Mouse (Mus musculus): ENCODE measurements around the gene Rab3gap1.

The Rab3gap1 gene

GRCm38 (mm10) chr1:127933405-127933804, 64.8 kb downstream of the Rab3gap1 start:
- DNase-seq (ENCODE audit: low spot score): no peak

- DNase-seq (ENCODE audit: low spot score): no peak
Observed at GRCm38 (mm10) chr1:127934322-127934721, 65.7 kb downstream of the Rab3gap1 start.

- no peak for DNase-seq (ENCODE audit: low spot score)
Observed at GRCm38 (mm10) chr1:127937277-127937676, 68.7 kb downstream of the Rab3gap1 start.

- no peak for DNase-seq (ENCODE audit: low spot score)
Observed at GRCm38 (mm10) chr1:127942231-127942630, 73.7 kb downstream of the Rab3gap1 start.

GRCm38 (mm10) chr1:127943516-127943915, 74.9 kb downstream of the Rab3gap1 start:
- DNase-seq (ENCODE audit: low spot score): no peak

GRCm38 (mm10) chr1:127945696-127946575, 77.4 kb downstream of the Rab3gap1 start:
- no peak for DNase-seq (ENCODE audit: low spot score)

GRCm38 (mm10) chr1:127946615-127947249, 78.2 kb downstream of the Rab3gap1 start:
- no peak for DNase-seq (ENCODE audit: low spot score)

GRCm38 (mm10) chr1:127948748-127949147, 80.2 kb downstream of the Rab3gap1 start:
- DNase-seq (ENCODE audit: low spot score): no peak

- no peak for DNase-seq (ENCODE audit: low spot score)
Observed at GRCm38 (mm10) chr1:127952276-127952675, 83.7 kb downstream of the Rab3gap1 start.

- peak; percentile 11 for DNase-seq (ENCODE audit: low spot score)
Observed at GRCm38 (mm10) chr1:127954198-127954597, 85.6 kb downstream of the Rab3gap1 start.

- no peak for DNase-seq (ENCODE audit: low spot score)
Observed at GRCm38 (mm10) chr1:127954800-127955199, 86.2 kb downstream of the Rab3gap1 start.

GRCm38 (mm10) chr1:127956524-127956923, 88.0 kb downstream of the Rab3gap1 start:
- DNase-seq (ENCODE audit: low spot score): no peak

GRCm38 (mm10) chr1:127958801-127959200, 90.2 kb downstream of the Rab3gap1 start:
- no peak for DNase-seq (ENCODE audit: low spot score)

GRCm38 (mm10) chr1:127959312-127959718, 90.7 kb downstream of the Rab3gap1 start:
- DNase-seq (ENCODE audit: low spot score): no peak

GRCm38 (mm10) chr1:127961140-127961539, 92.6 kb downstream of the Rab3gap1 start:
- DNase-seq (ENCODE audit: low spot score): no peak

- DNase-seq (ENCODE audit: low spot score): no peak
Observed at GRCm38 (mm10) chr1:127963326-127963725, 94.8 kb downstream of the Rab3gap1 start.

GRCm38 (mm10) chr1:127970870-127971269, 102.3 kb downstream of the Rab3gap1 start:
- no peak for DNase-seq (ENCODE audit: low spot score)

GRCm38 (mm10) chr1:127974082-127974481, 105.5 kb downstream of the Rab3gap1 start:
- DNase-seq (ENCODE audit: low spot score): no peak

- DNase-seq (ENCODE audit: low spot score): no peak
Observed at GRCm38 (mm10) chr1:127975676-127976075, 107.1 kb downstream of the Rab3gap1 start.

GRCm38 (mm10) chr1:127976106-127976505, 107.5 kb downstream of the Rab3gap1 start:
- no peak for DNase-seq (ENCODE audit: low spot score)

GRCm38 (mm10) chr1:127978125-127978524, 109.6 kb downstream of the Rab3gap1 start:
- peak; percentile 17 for DNase-seq (ENCODE audit: low spot score)

GRCm38 (mm10) chr1:127980911-127981559, 112.5 kb downstream of the Rab3gap1 start:
- DNase-seq (ENCODE audit: low spot score): no peak

- peak; percentile 38 for DNase-seq (ENCODE audit: low spot score)
Observed at GRCm38 (mm10) chr1:127982268-127982667, 113.7 kb downstream of the Rab3gap1 start.

All from T-cell, adult 2 months (primary cell).